Mouse (Mus musculus) cerebellum, postnatal 4 days (tissue): ENCODE data around the gene BC029722.

ENCODE experiments used
- DNase-seq, 2 experiments: peaks; one replicate each; pipeline ENCODE4 v3.0.0; 2022; ENCODE audit warnings: low spot score in 2 of 2, mixed read lengths in 1 of 2

Gene BC029722

GRCm38 (mm10) chr2:155818596-155819391 is 432 bp downstream of the BC029722 start:
- peak; percentile 74 to 88 for DNase-seq

- no peak for DNase-seq
Observed at GRCm38 (mm10) chr2:155817301-155818245, 1.7 kb downstream of the BC029722 start.

GRCm38 (mm10) chr2:155816179-155816578 is 3.0 kb downstream of the BC029722 start:
- no peak for DNase-seq

- no peak for DNase-seq
Observed at GRCm38 (mm10) chr2:155814829-155815228, 4.4 kb downstream of the BC029722 start.

- no peak for DNase-seq
Observed at GRCm38 (mm10) chr2:155812637-155813036, 6.6 kb downstream of the BC029722 start.

GRCm38 (mm10) chr2:155811821-155812396 is 7.3 kb downstream of the BC029722 start:
- peak in 1 of 2 experiments; percentile 88 for DNase-seq

GRCm38 (mm10) chr2:155809620-155810019 is 9.6 kb downstream of the BC029722 start:
- no peak for DNase-seq

- no peak for DNase-seq
Observed at GRCm38 (mm10) chr2:155807408-155807807, 11.8 kb downstream of the BC029722 start.

- no peak for DNase-seq
Observed at GRCm38 (mm10) chr2:155806548-155806947, 12.7 kb downstream of the BC029722 start.

GRCm38 (mm10) chr2:155805925-155806255 is 13.3 kb downstream of the BC029722 start:
- no peak for DNase-seq

GRCm38 (mm10) chr2:155805231-155805924 is 13.8 kb downstream of the BC029722 start:
- DNase-seq, result peak in 1 of 2 experiments; percentile 88

GRCm38 (mm10) chr2:155804053-155804452 is 15.2 kb downstream of the BC029722 start:
- DNase-seq, result no peak

GRCm38 (mm10) chr2:155802761-155803160 is 16.5 kb downstream of the BC029722 start:
- no peak for DNase-seq

GRCm38 (mm10) chr2:155798613-155799012 is 20.6 kb downstream of the BC029722 start:
- no peak for DNase-seq

- DNase-seq, result peak in 1 of 2 experiments; percentile 83
Observed at GRCm38 (mm10) chr2:155794674-155795445, 24.4 kb downstream of the BC029722 start.

- DNase-seq, result no peak
Observed at GRCm38 (mm10) chr2:155792899-155793298, 26.3 kb downstream of the BC029722 start.

- DNase-seq, result peak in 1 of 2 experiments; percentile 54
Observed at GRCm38 (mm10) chr2:155787949-155788931, 31.0 kb downstream of the BC029722 start.

GRCm38 (mm10) chr2:155786905-155787304 is 32.3 kb downstream of the BC029722 start:
- DNase-seq, result no peak

- no peak for DNase-seq
Observed at GRCm38 (mm10) chr2:155784534-155784933, 34.7 kb downstream of the BC029722 start.

GRCm38 (mm10) chr2:155779506-155779905 is 39.7 kb downstream of the BC029722 start:
- no peak for DNase-seq
